Mouse (Mus musculus) fibroblast of lung, adult 2 months (primary cell): Measurements from ENCODE around the gene Olfr1321.

Source experiments
- DNase-seq: peaks from one replicate; pipeline ENCODE4 v3.0.0-alpha.2; 2011; ENCODE audit warnings: low read depth

Olfr1321 gene

DNA sequence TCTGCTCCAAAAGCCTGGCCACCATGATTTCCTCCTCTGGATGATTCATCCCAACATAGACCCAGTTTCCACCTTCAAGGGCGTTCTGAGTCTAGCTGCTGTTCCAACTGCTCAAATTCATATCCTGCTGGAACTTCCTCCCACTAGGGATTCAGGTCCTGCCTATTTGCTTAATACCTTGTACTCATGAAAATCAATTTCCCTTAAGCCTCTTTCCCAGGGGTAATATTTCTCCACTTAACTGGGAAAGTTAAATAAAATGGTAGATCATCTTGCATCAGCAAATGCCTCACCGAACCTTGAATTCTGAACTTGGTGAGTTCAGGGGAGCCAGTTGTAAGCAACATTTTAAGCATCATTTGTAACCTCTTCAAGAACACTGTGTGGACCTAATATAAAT, at the start of gene Olfr1321:
TSS of gene Olfr1321 (minus strand) at position 101 of the 400 bp plus-strand sequence.
- DNase-seq, result no peak

DNA sequence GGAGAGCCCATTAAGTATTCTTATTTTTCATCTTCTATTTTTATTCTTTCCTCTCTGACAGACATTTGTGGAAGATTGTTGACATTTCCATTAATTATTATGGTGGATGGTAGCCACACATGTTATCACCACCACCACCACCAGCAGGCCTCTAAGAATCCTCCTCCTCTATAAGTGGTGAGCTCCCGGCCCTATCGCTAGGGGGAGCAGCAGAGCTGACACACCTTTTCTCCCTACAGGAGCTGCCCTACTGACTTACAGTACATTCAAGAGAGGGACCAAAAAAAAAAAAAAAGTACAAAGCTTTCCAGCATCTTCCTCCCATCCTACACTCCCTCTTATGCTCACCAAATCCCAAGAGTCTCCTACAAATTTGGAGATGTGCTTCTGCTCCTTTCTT, 36.0 kb upstream of the Olfr1321 start:
- DNase-seq, result no peak

DNA sequence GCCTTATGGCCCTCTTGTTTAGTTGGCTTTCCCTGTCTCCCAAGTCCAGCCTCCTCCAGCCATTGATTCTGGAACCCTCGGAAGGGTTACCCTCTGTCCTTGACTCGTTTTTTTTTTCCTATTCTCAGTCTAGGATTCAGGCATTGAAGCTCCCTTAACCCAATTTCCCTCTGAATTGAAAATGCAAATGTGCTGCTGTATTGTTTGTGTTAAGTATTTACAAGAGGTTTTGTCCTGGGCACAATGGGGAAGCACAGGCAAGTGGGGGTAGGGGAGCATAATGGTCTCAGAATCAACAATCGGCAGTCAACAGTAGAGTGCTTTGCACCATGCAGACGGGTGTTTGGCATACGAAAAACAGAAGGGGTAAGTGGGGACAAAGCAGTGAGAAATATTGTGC, 10.3 kb upstream of the Olfr1321 start:
- no peak for DNase-seq
